In genomic region chr4:115835576-115835975, GRCm38 (mm10) we compare ENCODE assay signal across 36 mouse cellular contexts. TPM values are rescaled to one million over a fixed set of nuclear protein-coding genes. Genes with fewer than 3 reads are reported as not detected.
DNase-seq lines count a peak whose midpoint lies in the region; ATAC-seq lines count a peak whose summit lies in the region.
"Had no signal": no experiment of that assay in that cellular context is flagged by ENCODE, and none has a peak within 500 bp of the region (broad histone marks: within the 10 kb centered on the region; RNA-seq: fewer than 3 reads in every experiment).

No protein-coding gene starts in this region.

- no peak for ATAC-seq in midbrain, embryonic 11.5 days (ENCODE audit: low FRiP score)
- no peak for ATAC-seq in midbrain, embryonic 14.5 days (ENCODE audit: low FRiP score, low TSS enrichment)
- peak; percentile 34 for ATAC-seq in granulocyte monocyte progenitor cell, adult 5-6 weeks (replicated peaks; ENCODE audit: poor library complexity, severe bottlenecking)
- ATAC-seq in megakaryocyte progenitor cell, adult 5-6 weeks (replicated peaks; ENCODE audit: poor library complexity): 0 out of 2 replicates have a peak, but pooled peaks have one; percentile 17
- ATAC-seq: activated CD4-positive, CD25-positive, alpha-beta regulatory T cell, adult 4 months; forebrain, embryonic 15.5 days; inflammation-experienced regulatory T-cells, adult 6 months; liver, embryonic 12.5 days; midbrain, embryonic 15.5 days had no signal

- H3K27ac ChIP-seq in midbrain, embryonic 11.5 days (ENCODE audit: low read depth, low read length): no peak overlapping the region
- no peak overlapping the region for H3K27ac ChIP-seq in midbrain, embryonic 14.5 days (replicated peaks; ENCODE audit: low read depth, low read length)
- H3K27ac ChIP-seq: embryonic facial prominence, embryonic 13.5 days; forebrain, embryonic 10.5 days; forebrain, embryonic 15.5 days; heart, embryonic 13.5 days; hindbrain, embryonic 10.5 days; hindbrain, embryonic 15.5 days; kidney, embryonic 15.5 days; limb, embryonic 13.5 days; liver, embryonic 12.5 days; midbrain, embryonic 15.5 days; neural tube, embryonic 12.5 days had no signal

- intact Hi-C loops in left cerebral cortex, postnatal 4 days (cut with DNase I): no loop called here
- intact Hi-C loops in left cerebral cortex, postnatal 25 days (cut with DNase I): no loop called here

- WGBS in midbrain, embryonic 11.5 days: 86% methylated on average over 2 of the region's 2 CpGs
- WGBS in midbrain, embryonic 14.5 days: 76% methylated on average over 2 of the region's 2 CpGs

- peak; percentile 11 for DNase-seq in left cerebral cortex, postnatal 4 days
- no peak for DNase-seq in left cerebral cortex, postnatal 25 days (ENCODE audit: low spot score in 2 of 2)
- DNase-seq in midbrain, embryonic 11.5 days (ENCODE audit: low spot score, missing footprints): peak; percentile 21
- no peak for DNase-seq in midbrain, embryonic 14.5 days
- DNase-seq in frontal cortex, postnatal 14 days (ENCODE audit: low spot score in 2 of 2): no peak
- DNase-seq in cerebellum, adult 8-10 months: no peak
- DNase-seq: adrenal gland, postnatal 10 days; B cell, adult 2 months; cerebellum, adult 11-12 months; gastrocnemius, postnatal 14 days; heart, postnatal 10 days; kidney, adult 18-20 months; kidney, postnatal 25 days; lung, embryonic 14.5 days; thymus, adult 2 months had no signal

- H3K27me3 ChIP-seq in midbrain, embryonic 11.5 days (ENCODE audit: control insufficient read depth, insufficient read depth, low read length): no peaks in the 10 kb centered on the region
- no peaks in the 10 kb centered on the region for H3K27me3 ChIP-seq in midbrain, embryonic 14.5 days (ENCODE audit: control insufficient read depth, insufficient read depth, low read length)
- H3K27me3 ChIP-seq: forebrain, embryonic 15.5 days; heart, embryonic 13.5 days; hindbrain, embryonic 15.5 days; kidney, embryonic 15.5 days; limb, embryonic 13.5 days; liver, embryonic 12.5 days; midbrain, embryonic 15.5 days had no signal

- no peak overlapping the region for H3K4me2 ChIP-seq in midbrain, embryonic 11.5 days
- no peak overlapping the region for H3K4me2 ChIP-seq in midbrain, embryonic 14.5 days (ENCODE audit: low read length)
- H3K4me2 ChIP-seq: embryonic facial prominence, embryonic 13.5 days; forebrain, embryonic 15.5 days; heart, embryonic 13.5 days; hindbrain, embryonic 15.5 days; kidney, embryonic 15.5 days; limb, embryonic 13.5 days; liver, embryonic 12.5 days; lung, embryonic 14.5 days; midbrain, embryonic 15.5 days; neural tube, embryonic 12.5 days had no signal

- no peaks in the 10 kb centered on the region for H3K9me3 ChIP-seq in midbrain, embryonic 11.5 days (ENCODE audit: control insufficient read depth, low read length)
- no peaks in the 10 kb centered on the region for H3K9me3 ChIP-seq in midbrain, embryonic 14.5 days (ENCODE audit: control insufficient read depth, low read length)
- H3K9me3 ChIP-seq: embryonic facial prominence, embryonic 13.5 days; forebrain, embryonic 10.5 days; forebrain, embryonic 15.5 days; heart, embryonic 13.5 days; hindbrain, embryonic 10.5 days; hindbrain, embryonic 15.5 days; kidney, embryonic 15.5 days; limb, embryonic 13.5 days; liver, embryonic 12.5 days; midbrain, embryonic 15.5 days; neural tube, embryonic 12.5 days had no signal

- H3K9ac ChIP-seq in midbrain, embryonic 11.5 days (ENCODE audit: low read length): no peak overlapping the region
- H3K9ac ChIP-seq in midbrain, embryonic 14.5 days (replicated peaks; ENCODE audit: low read length): no peak overlapping the region
- H3K9ac ChIP-seq: embryonic facial prominence, embryonic 13.5 days; forebrain, embryonic 15.5 days; heart, embryonic 13.5 days; hindbrain, embryonic 15.5 days; kidney, embryonic 15.5 days; limb, embryonic 13.5 days; liver, embryonic 12.5 days; lung, embryonic 14.5 days; midbrain, embryonic 15.5 days; neural tube, embryonic 12.5 days had no signal

- no peak overlapping the region for H3K4me3 ChIP-seq in midbrain, embryonic 11.5 days (ENCODE audit: low read depth, low read length)
- no peak overlapping the region for H3K4me3 ChIP-seq in midbrain, embryonic 14.5 days (replicated peaks; ENCODE audit: low read depth, low read length)
- H3K4me3 ChIP-seq: embryonic facial prominence, embryonic 13.5 days; forebrain, embryonic 10.5 days; forebrain, embryonic 15.5 days; heart, embryonic 13.5 days; hindbrain, embryonic 10.5 days; hindbrain, embryonic 15.5 days; kidney, embryonic 15.5 days; limb, embryonic 13.5 days; liver, embryonic 12.5 days; midbrain, embryonic 15.5 days; myocyte; neural tube, embryonic 12.5 days had no signal

- peaks cover 7% of the 10 kb centered on the region; the same call in 1 of the 2 replicates for H3K4me1 ChIP-seq in midbrain, embryonic 11.5 days (ENCODE audit: control insufficient read depth, insufficient read depth, low read length)
- peaks cover 3% of the 10 kb centered on the region for H3K4me1 ChIP-seq in midbrain, embryonic 14.5 days (ENCODE audit: control insufficient read depth, insufficient read depth, low read length)

- no peaks in the 10 kb centered on the region for H3K36me3 ChIP-seq in midbrain, embryonic 11.5 days (ENCODE audit: control insufficient read depth, insufficient read depth, low read length)
- H3K36me3 ChIP-seq in midbrain, embryonic 14.5 days (ENCODE audit: control insufficient read depth, insufficient read depth, low read length): no peaks in the 10 kb centered on the region
- H3K36me3 ChIP-seq: forebrain, embryonic 15.5 days; hindbrain, embryonic 10.5 days; hindbrain, embryonic 15.5 days; neural tube, embryonic 12.5 days had no signal

RNA-seq across cellular contexts. Expression of gene Mknk1, which starts 3.4 kb away (rescaled TPM):
- total RNA-seq in left cerebral cortex, postnatal 4 days (2021): 10 to 100 TPM; 28.8 to 29.8 TPM
- 10 to 100 TPM; 33.1 to 38.6 TPM for total RNA-seq in left cerebral cortex, postnatal 25 days (2021)
- polyA plus RNA-seq in midbrain, embryonic 11.5 days (2014; fragmentation: Nextera tagmentation; extraction: Ambion mirVana): 17.9 and 22.3 TPM in 2 replicates
- 16.0 and 18.0 TPM in 2 replicates for polyA plus RNA-seq in midbrain, embryonic 14.5 days (2014; fragmentation: Nextera tagmentation; extraction: Ambion mirVana)
- 30.0 and 48.8 TPM in 2 replicates for total RNA-seq in granulocyte monocyte progenitor cell, adult 5-6 weeks (2014; fragmentation: Nextera tagmentation)
- 30.2 and 39.0 TPM in 2 replicates for total RNA-seq in granulocyte monocyte progenitor cell, adult 5-6 weeks (2017)
- 13.3 and 16.9 TPM in 2 replicates for total RNA-seq in megakaryocyte progenitor cell, adult 5-6 weeks (2015)
- 48.3 and 55.5 TPM in 2 replicates for total RNA-seq in megakaryocyte progenitor cell, adult 5-6 weeks (2017)

RNA-seq across cellular contexts. Expression of gene Mob3c, which starts 7.7 kb away (rescaled TPM):
- 1 to 10 TPM; 3.9 TPM for total RNA-seq in left cerebral cortex, postnatal 4 days (2021)
- total RNA-seq in left cerebral cortex, postnatal 25 days (2021): 1 to 10 TPM; 3.3 to 4.4 TPM
- polyA plus RNA-seq in midbrain, embryonic 11.5 days (2014; fragmentation: Nextera tagmentation; extraction: Ambion mirVana): 2.5 and 3.7 TPM in 2 replicates
- polyA plus RNA-seq in midbrain, embryonic 14.5 days (2014; fragmentation: Nextera tagmentation; extraction: Ambion mirVana): 2.5 and 4.1 TPM in 2 replicates
- total RNA-seq in granulocyte monocyte progenitor cell, adult 5-6 weeks (2014; fragmentation: Nextera tagmentation): 6.0 and 6.3 TPM in 2 replicates
- 2.6 and 6.2 TPM in 2 replicates for total RNA-seq in granulocyte monocyte progenitor cell, adult 5-6 weeks (2017)
- total RNA-seq in megakaryocyte progenitor cell, adult 5-6 weeks (2015): 2.3 and 3.9 TPM in 2 replicates
- 4.4 and 7.2 TPM in 2 replicates for total RNA-seq in megakaryocyte progenitor cell, adult 5-6 weeks (2017)

RNA-seq across cellular contexts. Expression of gene Kncn, which starts 48.6 kb away (rescaled TPM):
- under 1 TPM in 1 of 2 experiments, not detected in 1; 0.32 TPM for total RNA-seq in left cerebral cortex, postnatal 4 days (2021)
- total RNA-seq in left cerebral cortex, postnatal 25 days (2021): under 1 TPM; 0.21 to 0.23 TPM
- not detected in 2 replicates for polyA plus RNA-seq in midbrain, embryonic 11.5 days (2014; fragmentation: Nextera tagmentation; extraction: Ambion mirVana)
- polyA plus RNA-seq in midbrain, embryonic 14.5 days (2014; fragmentation: Nextera tagmentation; extraction: Ambion mirVana): 0.15 and 0.24 TPM in 2 replicates
- not detected in 2 replicates for total RNA-seq in granulocyte monocyte progenitor cell, adult 5-6 weeks (2014; fragmentation: Nextera tagmentation)
- not detected in 2 replicates for total RNA-seq in granulocyte monocyte progenitor cell, adult 5-6 weeks (2017)
- 0.12 TPM in 1 of 2 replicates, not detected in the other for total RNA-seq in megakaryocyte progenitor cell, adult 5-6 weeks (2015)
- 0.24 TPM in 1 of 2 replicates, not detected in the other for total RNA-seq in megakaryocyte progenitor cell, adult 5-6 weeks (2017)
- total RNA-seq: adrenal gland, postnatal 10 days; common myeloid progenitor, adult 5-6 weeks; gastrocnemius, postnatal 14 days; heart, adult 18-20 months; heart, postnatal 10 days; megakaryocyte-erythroid progenitor cell, adult 5-6 weeks had no signal
- polyA plus RNA-seq: activated CD4-positive, CD25-positive, alpha-beta regulatory T cell, adult 4 months; embryonic facial prominence, embryonic 13.5 days; forebrain, embryonic 10.5 days; forebrain, embryonic 15.5 days; heart, embryonic 13.5 days; hindbrain, embryonic 10.5 days; inflammation-experienced regulatory T-cells, adult 6 months; limb, embryonic 13.5 days; liver, embryonic 12.5 days; lung, embryonic 14.5 days; midbrain, embryonic 15.5 days; myocyte; neural tube, embryonic 12.5 days had no signal

RNA-seq across cellular contexts. Expression of gene Atpaf1, which starts 51.0 kb away (rescaled TPM):
- 10 to 100 TPM; 23.4 to 26.3 TPM for total RNA-seq in left cerebral cortex, postnatal 4 days (2021)
- 10 to 100 TPM; 53.1 to 63.6 TPM for total RNA-seq in left cerebral cortex, postnatal 25 days (2021)
- 42.3 and 50.9 TPM in 2 replicates for polyA plus RNA-seq in midbrain, embryonic 11.5 days (2014; fragmentation: Nextera tagmentation; extraction: Ambion mirVana)
- 37.8 and 44.3 TPM in 2 replicates for polyA plus RNA-seq in midbrain, embryonic 14.5 days (2014; fragmentation: Nextera tagmentation; extraction: Ambion mirVana)
- total RNA-seq in granulocyte monocyte progenitor cell, adult 5-6 weeks (2014; fragmentation: Nextera tagmentation): 15.0 and 43.3 TPM in 2 replicates
- 12.4 and 13.9 TPM in 2 replicates for total RNA-seq in granulocyte monocyte progenitor cell, adult 5-6 weeks (2017)
- total RNA-seq in megakaryocyte progenitor cell, adult 5-6 weeks (2015): 32.1 and 33.7 TPM in 2 replicates
- 11.5 and 21.2 TPM in 2 replicates for total RNA-seq in megakaryocyte progenitor cell, adult 5-6 weeks (2017)

RNA-seq across cellular contexts. Expression of gene Tex38, which starts 54.8 kb away (rescaled TPM):
- under 1 TPM in 1 of 2 experiments, not detected in 1; 0.66 TPM for total RNA-seq in left cerebral cortex, postnatal 4 days (2021)
- total RNA-seq in left cerebral cortex, postnatal 25 days (2021): not detected
- polyA plus RNA-seq in midbrain, embryonic 11.5 days (2014; fragmentation: Nextera tagmentation; extraction: Ambion mirVana): 0.41 TPM in 1 of 2 replicates, not detected in the other
- polyA plus RNA-seq in midbrain, embryonic 14.5 days (2014; fragmentation: Nextera tagmentation; extraction: Ambion mirVana): 0.28 and 0.37 TPM in 2 replicates
- total RNA-seq in granulocyte monocyte progenitor cell, adult 5-6 weeks (2014; fragmentation: Nextera tagmentation): not detected in 2 replicates
- not detected in 2 replicates for total RNA-seq in granulocyte monocyte progenitor cell, adult 5-6 weeks (2017)
- total RNA-seq in megakaryocyte progenitor cell, adult 5-6 weeks (2015): not detected in 2 replicates
- total RNA-seq in megakaryocyte progenitor cell, adult 5-6 weeks (2017): not detected in 2 replicates
- total RNA-seq: layer of hippocampus, adult 18-20 months; left cerebral cortex, adult 18-20 months; megakaryocyte-erythroid progenitor cell, adult 5-6 weeks had no signal
- polyA plus RNA-seq: liver, embryonic 12.5 days; lung, embryonic 14.5 days; myocyte had no signal

Comparison
In these comparisons a context has a peak if more than half of its experiments do, and no peak if none do; other contexts are left out.
1. DNase-seq: peak in left cerebral cortex, postnatal 4 days (single experiment) and midbrain, embryonic 11.5 days (single experiment); none in left cerebral cortex, postnatal 25 days (0 of 2), midbrain, embryonic 14.5 days (single experiment), frontal cortex, postnatal 14 days (0 of 2) and cerebellum, adult 8-10 months (single experiment).
2. ATAC-seq: peak in granulocyte monocyte progenitor cell, adult 5-6 weeks (single experiment) and megakaryocyte progenitor cell, adult 5-6 weeks (single experiment); none in midbrain, embryonic 11.5 days (single experiment) and midbrain, embryonic 14.5 days (single experiment).